Mouse (Mus musculus) spleen, adult 2 months (tissue): ENCODE data around the gene Cnn1.

ENCODE experiments used
- CTCF ChIP-seq: fragments of 200-500 bp; IDR thresholded peaks from 2 replicates; pipeline ENCODE4 v1.5.1; 2011; ENCODE audit warnings: mild to moderate bottlenecking, inconsistent platforms; ENCODE audit not compliant: insufficient read depth, insufficient read length, insufficient replicate concordance; ENCODE audit errors: extremely low read depth
- POLR2A ChIP-seq: fragments of 200-500 bp; IDR thresholded peaks from 2 replicates; pipeline ENCODE4 v1.6.1; 2011; ENCODE audit warnings: low read depth, low read length, inconsistent platforms

GRCm38 (mm10) chr9:22144304-22144965, 45.4 kb downstream of the Cnn1 start:
- no peak for TF ChIP-seq POLR2A
- no peak for TF ChIP-seq CTCF
